Mouse (Mus musculus) left cerebral cortex, adult 8-10 months (tissue): ENCODE data around the gene Vamp1. TPM values are rescaled to one million over a fixed set of nuclear protein-coding genes. Genes with fewer than 3 reads are reported as not detected.
"Not testable (repeated sequence)": the region's sequence is repeated elsewhere in the genome, so short reads cannot be mapped to it uniquely, and the experiment has no call there.

Experiments used
- DNase-seq, 2 experiments: peaks; one replicate each; pipeline ENCODE4 v3.0.0; 2022; ENCODE audit warnings: low spot score in 2 of 2
- total RNA-seq, 4 experiments: library from RNA; stranded (reverse); gene quantifications; 2 replicates each; pipeline ENCODE4 v1.2.4; 2022

Gene Vamp1
- total RNA-seq, 4 experiments from 2014 or later: 127 to 156 (median 131) TPM

GRCm38 (mm10) chr6:125241566-125241965, 26.2 kb downstream of the Vamp1 start:
- DNase-seq: no peak

GRCm38 (mm10) chr6:125244551-125244950, 29.2 kb downstream of the Vamp1 start:
- no peak for DNase-seq

GRCm38 (mm10) chr6:125252285-125252684, 36.9 kb downstream of the Vamp1 start:
- DNase-seq: no peak

GRCm38 (mm10) chr6:125252711-125253110, 37.4 kb downstream of the Vamp1 start:
- no peak for DNase-seq

GRCm38 (mm10) chr6:125253863-125254715, 38.7 kb downstream of the Vamp1 start:
- no peak for DNase-seq

- no peak for DNase-seq
These were observed 40.2 kb downstream of the Vamp1 start for GRCm38 (mm10) chr6:125255516-125256044.

- no peak for DNase-seq
These were observed 41.0 kb downstream of the Vamp1 start for GRCm38 (mm10) chr6:125256222-125256966.

- no peak for DNase-seq
These were observed 44.7 kb downstream of the Vamp1 start for GRCm38 (mm10) chr6:125260006-125260555.

- no peak for DNase-seq
These were observed 48.9 kb downstream of the Vamp1 start for GRCm38 (mm10) chr6:125264219-125264618.

GRCm38 (mm10) chr6:125265239-125265638, 49.9 kb downstream of the Vamp1 start:
- peak; percentile 12 to 62 for DNase-seq

GRCm38 (mm10) chr6:125266091-125266490, 50.7 kb downstream of the Vamp1 start:
- DNase-seq: no peak

GRCm38 (mm10) chr6:125266600-125266999, 51.2 kb downstream of the Vamp1 start:
- not testable (repeated sequence) for DNase-seq

GRCm38 (mm10) chr6:125267469-125267868, 52.1 kb downstream of the Vamp1 start:
- no peak for DNase-seq

- DNase-seq: no peak
These were observed 53.4 kb downstream of the Vamp1 start for GRCm38 (mm10) chr6:125268799-125269198.

- peak; percentile 75 to 87 for DNase-seq
These were observed 56.3 kb downstream of the Vamp1 start for GRCm38 (mm10) chr6:125271455-125272227.

- no peak for DNase-seq
These were observed 57.0 kb downstream of the Vamp1 start for GRCm38 (mm10) chr6:125272228-125272785.

GRCm38 (mm10) chr6:125274841-125275563, 59.7 kb downstream of the Vamp1 start:
- no peak for DNase-seq

GRCm38 (mm10) chr6:125279729-125280128, 64.4 kb downstream of the Vamp1 start:
- DNase-seq: no peak

- not testable (repeated sequence) for DNase-seq
These were observed 67.4 kb downstream of the Vamp1 start for GRCm38 (mm10) chr6:125282721-125283120.

GRCm38 (mm10) chr6:125284250-125284649, 68.9 kb downstream of the Vamp1 start:
- DNase-seq: no peak
